Mouse (Mus musculus) CH12.LX (cell line): ENCODE data around the gene Robo2. TPM values are rescaled to one million over a fixed set of nuclear protein-coding genes. Genes with fewer than 3 reads are reported as not detected.

Experiments used
- DNase-seq: peaks from one replicate; pipeline ENCODE4 v3.0.0-alpha.2; 2013; ENCODE audit errors: extremely low read depth
- H3K27ac ChIP-seq: 2 replicates; pipeline ENCODE4 v1.5.1; 2012; ENCODE audit warnings: low read depth, mild to moderate bottlenecking, control low read depth, moderate library complexity; ENCODE audit not compliant: insufficient read depth
- H3K27me3 ChIP-seq: replicated peaks from 2 replicates; pipeline ENCODE3; 2012; ENCODE audit warnings: inconsistent platforms
- H3K36me3 ChIP-seq, 2 experiments: replicated peaks in 1 of 2; 2 replicates each; pipeline versions ENCODE3 to v1.6.1; 2012; ENCODE audit warnings: inconsistent platforms in 1 of 2, low read length in 1 of 2, mild to moderate bottlenecking in 1 of 2, mixed read lengths in 1 of 2, moderate library complexity in 1 of 2; ENCODE audit not compliant: control insufficient read depth in 1 of 2, insufficient read depth in 1 of 2
- H3K4me1 ChIP-seq, 2 experiments: 2 replicates each; pipeline ENCODE4 v1.6.1; 2012; ENCODE audit warnings: inconsistent platforms in 1 of 2, moderate library complexity in 1 of 2; ENCODE audit not compliant: insufficient read depth in 2 of 2, control insufficient read depth in 1 of 2
- H3K4me2 ChIP-seq: 2 replicates; pipeline ENCODE4 v1.6.1; 2012; ENCODE audit warnings: low read depth, mild to moderate bottlenecking, control low read depth; ENCODE audit not compliant: poor library complexity, insufficient read depth, severe bottlenecking
- H3K4me3 ChIP-seq, 3 experiments: fragments of 150-350 bp in 1 of 3; sonication (generic) in 1 of 3; replicated peaks in 1 of 3; 2 replicates each; pipeline versions ENCODE3 to v1.5.1; 2011 to 2012; ENCODE audit warnings: low read depth in 2 of 3, low read length in 2 of 3, mild to moderate bottlenecking in 2 of 3, moderate library complexity in 2 of 3, control low read depth in 1 of 3, improper control_type of control experiment in 1 of 3, inconsistent platforms in 1 of 3, mixed read lengths in 1 of 3; ENCODE audit not compliant: poor library complexity in 1 of 3
- H3K79me2 ChIP-seq: replicated peaks from 2 replicates; pipeline ENCODE4 v1.6.1; 2012; ENCODE audit warnings: mild to moderate bottlenecking, moderate library complexity; ENCODE audit not compliant: control insufficient read depth, poor library complexity, insufficient read depth, severe bottlenecking; ENCODE audit errors: extremely low read depth
- H3K9ac ChIP-seq: 2 replicates; pipeline ENCODE4 v1.6.1; 2012; ENCODE audit warnings: low read depth, mild to moderate bottlenecking, control low read depth, moderate library complexity; ENCODE audit not compliant: insufficient read depth
- H3K9me3 ChIP-seq: replicated peaks from 2 replicates; pipeline ENCODE3; 2012; ENCODE audit warnings: low read length, inconsistent platforms, mixed read lengths
- CTCF ChIP-seq, 2 experiments: IDR thresholded peaks in 1 of 2; conservative IDR thresholded peaks in 1 of 2; 2 replicates each; pipeline ENCODE4 v1.5.1; 2011 to 2012; ENCODE audit warnings: low read depth in 2 of 2, low read length in 2 of 2, improper control_type of control experiment in 1 of 2, inconsistent platforms in 1 of 2, mild to moderate bottlenecking in 1 of 2, moderate library complexity in 1 of 2
- ELF1 ChIP-seq: IDR thresholded peaks from 2 replicates; pipeline ENCODE4 v1.6.1; 2014; ENCODE audit warnings: low read depth, mild to moderate bottlenecking, inconsistent platforms, low read length, improper control_type of control experiment
- GABPA ChIP-seq: IDR thresholded peaks from 2 replicates; pipeline ENCODE4 v1.6.1; 2012; ENCODE audit warnings: low read depth, low read length, improper control_type of control experiment, inconsistent platforms; ENCODE audit not compliant: insufficient replicate concordance
- IRF4 ChIP-seq: IDR thresholded peaks from 2 replicates; pipeline ENCODE4 v1.6.1; 2014; ENCODE audit warnings: low read depth, mild to moderate bottlenecking, inconsistent platforms, low read length, improper control_type of control experiment
- JUN ChIP-seq: IDR thresholded peaks from 2 replicates; pipeline ENCODE4 v1.6.1; 2011; ENCODE audit warnings: low read depth, mild to moderate bottlenecking, low read length, improper control_type of control experiment, moderate library complexity; ENCODE audit not compliant: insufficient read depth
- MAX ChIP-seq: IDR thresholded peaks from 2 replicates; pipeline ENCODE4 v1.6.1; 2011; ENCODE audit warnings: low read length, improper control_type of control experiment
- MAZ ChIP-seq: IDR thresholded peaks from 2 replicates; pipeline ENCODE4 v1.6.1; 2012; ENCODE audit warnings: low read depth, mild to moderate bottlenecking, inconsistent platforms, low read length, improper control_type of control experiment, moderate library complexity
- MEF2A ChIP-seq: IDR thresholded peaks from 2 replicates; pipeline ENCODE4 v1.6.1; 2014; ENCODE audit warnings: low read depth, mild to moderate bottlenecking, inconsistent platforms, low read length, improper control_type of control experiment, borderline replicate concordance
- MXI1 ChIP-seq: IDR thresholded peaks from 2 replicates; pipeline ENCODE4 v1.6.1; 2011; ENCODE audit warnings: mild to moderate bottlenecking, low read depth, low read length, improper control_type of control experiment
- NRF1 ChIP-seq: IDR thresholded peaks from 2 replicates; pipeline ENCODE4 v1.6.1; 2014; ENCODE audit warnings: low read depth, mild to moderate bottlenecking, inconsistent platforms, low read length, improper control_type of control experiment, moderate library complexity
- PAX5 ChIP-seq: IDR thresholded peaks from 2 replicates; pipeline ENCODE4 v1.6.1; 2012; ENCODE audit warnings: low read length, inconsistent platforms, mixed read lengths
- POLR2A ChIP-seq: IDR thresholded peaks from 2 replicates; pipeline ENCODE4 v1.6.1; 2011; ENCODE audit warnings: low read depth, mild to moderate bottlenecking, improper control_type of control experiment, low read length
- RAD21 ChIP-seq: IDR thresholded peaks from 2 replicates; pipeline ENCODE4 v1.6.1; 2011; ENCODE audit warnings: low read depth, mild to moderate bottlenecking, low read length, improper control_type of control experiment, moderate library complexity
- RCOR1 ChIP-seq: conservative IDR thresholded peaks from 2 replicates; pipeline ENCODE4 v1.6.1; 2012; ENCODE audit warnings: low read depth, mild to moderate bottlenecking, inconsistent platforms, low read length, improper control_type of control experiment
- UBTF ChIP-seq: IDR thresholded peaks from 2 replicates; pipeline ENCODE4 v1.6.1; 2012; ENCODE audit warnings: low read depth, mild to moderate bottlenecking, inconsistent platforms, low read length, improper control_type of control experiment, moderate library complexity
- USF1 ChIP-seq: IDR thresholded peaks from 2 replicates; pipeline ENCODE4 v1.6.1; 2014; ENCODE audit warnings: low read depth, mild to moderate bottlenecking, inconsistent platforms, low read length, improper control_type of control experiment
- USF2 ChIP-seq: conservative IDR thresholded peaks from 2 replicates; pipeline ENCODE4 v1.6.1; 2011; ENCODE audit warnings: low read depth, low read length, improper control_type of control experiment
- ZC3H11A ChIP-seq: IDR thresholded peaks from 2 replicates; pipeline ENCODE4 v1.6.1; 2012; ENCODE audit warnings: low read depth, mild to moderate bottlenecking, inconsistent platforms, low read length, improper control_type of control experiment
- ZMIZ1 ChIP-seq: IDR thresholded peaks from 2 replicates; pipeline ENCODE4 v1.6.1; 2012; ENCODE audit warnings: low read depth, mild to moderate bottlenecking, inconsistent platforms, low read length, improper control_type of control experiment
- dilution Hi-C: fragments of 300-500 bp; cut with MboI; formaldehyde crosslinking; loops from 2 replicates; pipeline ENCODE4 v1.14.3; 2020; ENCODE audit warnings: low sequenced_read_pairs; ENCODE audit not compliant: extremely low pct_unique_long_range_greater_than_20kb, extremely low pct_ligation_motif_present
- in situ Hi-C: fragments of 300-500 bp; cut with MboI; formaldehyde crosslinking; loops from 3 replicates; pipeline ENCODE4 v1.14.3; 2019; ENCODE audit warnings: low sequenced_read_pairs, low pct_ligation_motif_present, low pct_unique_long_range_greater_than_20kb, mixed read lengths
- polyA plus RNA-seq: library from polyadenylated mRNA; unstranded; fragments of >175 nt; gene quantifications from 2 replicates; pipeline ENCODE4 v1.2.1, GENCODE M21; 2012; ENCODE audit warnings: low read depth; ENCODE audit not compliant: insufficient read length
- total RNA-seq, 2 experiments: library from RNA; depleted of rRNA; stranded (reverse); fragments of 300-350 nt in 1 of 2; fragments of >200 nt in 1 of 2; gene quantifications; 2 replicates each; pipeline ENCODE4 v1.2.3; 2012 to 2014

Gene Robo2
- total and polyA plus RNA-seq, 3 experiments: not detected

GRCm38 (mm10) chr16:73863748-73864147 lies 547.9 kb downstream of the Robo2 start:
- Histone ChIP-seq H3K4me2 (no peak overlapping the region), H3K4me1 (no peaks in the 10 kb centered on the region), H3K9me3 (peaks cover 56% of the 10 kb centered on the region), H3K27me3 (no peaks in the 10 kb centered on the region), H3K36me3 (no peaks in the 10 kb centered on the region), H3K27ac (no peak overlapping the region), H3K79me2 (no peaks in the 10 kb centered on the region), H3K9ac (no peak overlapping the region), H3K4me3 (no peak overlapping the region)
- in situ Hi-C loops: no loop called here
- dilution Hi-C loops: no loop called here
- no peak for DNase-seq
- TF ChIP-seq NRF1: no peak
- no peak for TF ChIP-seq USF1
- TF ChIP-seq IRF4: no peak
- TF ChIP-seq CTCF (conservative IDR thresholded peaks at IDR 0.05 in 1 of 2, IDR thresholded peaks at IDR 0.05 in 1 of 2; ENCODE audit: low read depth in 2 of 2, low read length in 2 of 2): no peak
- no peak for TF ChIP-seq GABPA
- TF ChIP-seq PAX5: no peak
- no peak for TF ChIP-seq UBTF

DNA sequence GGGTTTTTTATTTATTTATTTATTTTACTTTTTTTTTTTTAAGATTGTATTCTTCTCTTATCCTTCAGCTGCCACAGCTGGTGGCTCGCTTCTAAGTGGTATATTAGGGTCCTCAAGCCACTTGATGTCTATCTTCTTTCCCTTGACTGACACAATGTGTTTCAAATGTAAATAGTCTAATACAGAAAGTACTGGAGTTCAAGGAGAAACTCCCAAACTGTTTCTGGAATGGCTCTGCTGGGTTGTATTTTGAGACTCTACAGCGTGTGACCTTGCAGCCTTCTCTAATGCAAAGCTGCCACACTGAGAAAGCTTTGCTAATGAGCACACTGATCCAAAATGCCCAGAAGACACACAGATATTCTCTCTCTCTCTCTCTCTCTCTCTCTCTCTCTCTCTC lies 552.9 kb downstream of the Robo2 start:
- no peaks in the 10 kb centered on the region for H3K4me1 ChIP-seq
- peaks cover 55% of the 10 kb centered on the region for H3K9me3 ChIP-seq
- no peak overlapping the region for H3K4me3 ChIP-seq
- H3K27ac ChIP-seq: no peak overlapping the region
- dilution Hi-C loops (no loop called here), in situ Hi-C loops (no loop called here)
- H3K27me3 ChIP-seq: no peaks in the 10 kb centered on the region
- DNase-seq: no peak
- no peaks in the 10 kb centered on the region for H3K36me3 ChIP-seq
- H3K79me2 ChIP-seq: no peaks in the 10 kb centered on the region
- no peak overlapping the region for H3K9ac ChIP-seq
- TF ChIP-seq RCOR1: no peak
- TF ChIP-seq PAX5: no peak
- no peak for TF ChIP-seq MXI1
- no peak for TF ChIP-seq ZC3H11A
- TF ChIP-seq JUN: no peak
- no peak for TF ChIP-seq ELF1
- TF ChIP-seq ZMIZ1: no peak
- no peak for TF ChIP-seq USF1
- no peak for TF ChIP-seq POLR2A
- no peak for TF ChIP-seq GABPA
- no peak for TF ChIP-seq RAD21
- no peak for TF ChIP-seq MEF2A
- no peak for TF ChIP-seq MAZ
- no peak for TF ChIP-seq USF2
- no peak for TF ChIP-seq MAX
- no peak overlapping the region for H3K4me2 ChIP-seq
